Mouse (Mus musculus): Measurements from ENCODE around the gene Spef1.

Gene Spef1

DNA sequence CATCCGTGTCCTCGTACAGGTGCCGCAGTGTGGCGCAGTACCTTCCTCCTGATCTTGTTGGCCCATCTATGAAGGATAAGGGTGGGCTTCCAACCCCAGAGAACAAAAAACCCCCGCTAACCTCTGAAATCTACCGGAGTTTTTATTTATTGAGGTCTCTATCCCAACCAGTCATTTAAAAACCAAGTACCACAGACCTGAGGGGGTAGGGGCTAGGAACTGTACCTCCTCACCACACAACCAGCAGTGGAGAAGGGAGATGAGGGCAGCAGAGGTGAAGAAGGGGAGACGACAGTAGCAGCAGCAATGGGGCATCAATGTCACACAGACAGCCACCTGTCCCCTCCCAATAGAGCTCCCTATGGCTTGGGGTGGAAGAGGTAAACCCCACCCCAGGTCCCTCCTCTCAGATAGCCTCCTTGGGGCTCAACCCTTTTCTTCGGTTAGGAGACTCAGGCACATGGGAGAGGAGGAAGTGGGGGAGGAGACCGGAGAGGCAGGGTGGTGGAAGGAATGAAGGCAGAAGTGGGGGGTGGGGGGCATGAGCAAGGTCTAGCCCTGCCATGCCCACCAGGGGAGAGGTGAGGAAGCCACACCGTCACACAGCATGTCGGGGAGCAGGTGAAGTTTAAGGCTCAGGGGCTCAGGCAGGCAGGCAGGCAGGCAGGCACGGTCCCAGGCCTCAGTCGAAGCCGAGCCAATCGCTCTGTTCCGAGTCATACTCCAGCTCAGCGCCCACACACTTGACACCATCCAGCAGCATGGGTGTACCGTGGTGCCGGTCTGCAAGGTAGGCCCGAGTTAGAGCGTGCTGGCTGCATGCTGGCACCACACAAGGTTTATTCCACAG is 40.7 kb downstream of the Spef1 start:
- ATAC-seq (ENCODE audit: insufficient number of reproducible peaks, low FRiP score, low TSS enrichment) = no peak

DNA sequence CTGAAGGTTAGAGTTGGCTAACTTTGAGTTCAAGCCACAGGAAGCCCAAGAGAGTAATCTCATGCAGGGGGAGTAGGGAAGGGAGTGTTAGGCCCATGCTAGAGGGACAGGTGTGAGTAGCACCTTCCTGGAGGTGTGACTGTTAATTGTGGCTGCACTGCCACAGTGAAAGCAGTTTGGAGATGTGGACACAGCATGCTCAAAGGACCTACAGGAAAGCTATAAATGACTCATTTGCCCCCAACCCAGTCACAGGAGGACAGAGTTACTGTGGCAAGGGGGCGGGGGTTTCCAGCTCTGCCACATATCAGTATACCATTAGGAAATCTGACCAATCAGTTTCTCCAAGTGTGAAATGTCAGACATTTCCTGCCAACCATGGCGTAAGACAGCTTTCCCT is 41.5 kb downstream of the Spef1 start:
- no peak for ATAC-seq (ENCODE audit: insufficient number of reproducible peaks, low FRiP score, low TSS enrichment)

GRCm38 (mm10) chr2:131145121-131145520 is 42.0 kb downstream of the Spef1 start:
- no peak for ATAC-seq (ENCODE audit: insufficient number of reproducible peaks, low FRiP score, low TSS enrichment)

- no peak for ATAC-seq (ENCODE audit: insufficient number of reproducible peaks, low FRiP score, low TSS enrichment)
These were observed 43.9 kb downstream of the Spef1 start for GRCm38 (mm10) chr2:131143007-131143780.

DNA sequence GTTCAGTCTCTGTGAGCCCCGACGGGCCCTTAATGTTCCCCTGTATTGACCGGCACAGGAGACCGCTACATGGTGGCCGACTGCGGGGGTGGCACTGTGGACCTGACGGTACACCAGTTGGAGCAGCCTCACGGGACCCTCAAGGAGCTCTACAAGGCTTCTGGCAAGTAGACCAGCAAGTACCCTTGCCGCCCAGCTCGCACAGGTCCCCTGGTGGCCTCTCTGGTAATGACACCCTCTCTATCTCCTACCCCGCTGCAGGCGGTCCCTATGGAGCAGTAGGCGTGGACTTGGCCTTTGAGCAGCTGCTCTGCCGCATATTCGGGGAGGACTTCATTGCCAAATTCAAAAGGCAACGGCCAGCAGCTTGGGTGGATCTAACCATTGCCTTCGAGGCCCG is 44.5 kb downstream of the Spef1 start:
- no peak for ATAC-seq (ENCODE audit: insufficient number of reproducible peaks, low FRiP score, low TSS enrichment)

DNA sequence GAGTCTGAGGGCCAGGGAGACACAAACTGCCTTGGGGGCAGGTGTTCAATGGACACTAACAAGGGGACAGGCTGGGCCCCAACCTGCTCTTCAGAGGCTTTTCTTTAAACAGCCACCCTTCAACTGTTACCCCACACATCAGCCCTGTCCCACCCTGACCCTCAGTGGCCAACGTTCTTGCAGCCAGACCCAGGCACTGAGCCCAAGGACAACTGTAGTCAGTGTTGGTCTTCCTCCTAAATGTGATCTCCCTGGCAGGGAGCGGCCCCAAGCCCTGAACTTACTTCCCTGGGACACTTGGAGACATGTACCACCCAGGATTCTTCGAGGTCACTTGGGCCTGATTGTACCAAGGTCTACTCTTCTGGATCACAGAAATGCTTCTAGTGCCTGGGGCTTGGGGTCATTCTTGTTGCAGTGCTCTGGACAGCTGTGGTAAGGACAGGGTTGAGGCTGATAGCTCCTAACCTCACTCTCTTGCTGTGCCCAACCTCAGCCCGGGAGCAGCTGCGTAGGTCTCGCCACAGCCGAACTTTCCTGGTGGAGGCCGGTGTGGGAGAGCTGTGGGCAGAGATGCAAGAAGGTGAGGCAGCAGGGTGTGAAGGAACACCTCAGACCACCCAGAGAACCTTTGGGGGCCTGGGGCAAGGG is 45.6 kb downstream of the Spef1 start:
- ATAC-seq (ENCODE audit: insufficient number of reproducible peaks, low FRiP score, low TSS enrichment) = no peak

DNA sequence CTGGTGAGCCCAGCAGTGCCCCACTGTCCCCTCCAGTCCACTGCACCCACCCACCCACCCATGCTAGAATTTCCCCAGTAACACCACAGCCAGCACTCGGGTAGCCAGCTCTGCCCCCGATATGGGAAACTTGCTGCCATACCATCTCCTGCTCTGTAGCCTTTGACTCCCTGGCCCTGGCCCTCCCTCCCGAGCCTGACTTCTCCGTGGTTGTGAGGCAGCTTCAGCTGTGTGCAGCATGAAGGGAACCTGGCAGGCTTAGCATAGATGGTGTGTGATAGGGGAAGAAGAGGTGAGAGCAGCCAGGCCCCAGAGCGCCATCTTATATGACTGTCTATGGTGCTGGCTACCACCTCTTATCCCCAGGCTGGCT is 46.6 kb downstream of the Spef1 start:
- ATAC-seq (ENCODE audit: insufficient number of reproducible peaks, low FRiP score, low TSS enrichment) = no peak

- ATAC-seq (ENCODE audit: insufficient number of reproducible peaks, low FRiP score, low TSS enrichment) = no peak
These were observed 47.1 kb downstream of the Spef1 start for GRCm38 (mm10) chr2:131139886-131140532.

DNA sequence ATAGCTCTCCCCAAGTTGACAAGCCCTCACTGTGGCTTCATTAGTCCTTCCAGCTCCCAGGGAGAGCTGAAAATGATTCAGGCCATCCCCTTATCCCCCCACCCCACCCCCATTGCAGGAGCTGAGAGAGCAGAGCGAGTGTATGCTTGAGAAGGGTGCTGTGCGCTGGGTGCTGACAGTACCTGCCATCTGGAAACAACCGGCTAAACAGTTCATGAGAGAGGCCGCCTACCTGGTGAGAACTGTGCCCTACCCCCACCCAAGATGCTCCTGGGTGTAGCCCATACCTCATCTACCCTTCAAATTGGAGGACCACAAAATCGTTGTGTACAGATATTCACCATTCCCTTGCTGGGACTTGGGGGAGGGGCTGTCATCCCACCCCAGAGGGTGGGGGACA is 47.8 kb downstream of the Spef1 start:
- no peak for ATAC-seq (ENCODE audit: insufficient number of reproducible peaks, low FRiP score, low TSS enrichment)

- ATAC-seq (ENCODE audit: insufficient number of reproducible peaks, low FRiP score, low TSS enrichment) = no peak
These were observed 48.3 kb downstream of the Spef1 start for GRCm38 (mm10) chr2:131138760-131139159.

- no peak for ATAC-seq (ENCODE audit: insufficient number of reproducible peaks, low FRiP score, low TSS enrichment)
These were observed 48.8 kb downstream of the Spef1 start for GRCm38 (mm10) chr2:131138296-131138695.

- no peak for ATAC-seq (ENCODE audit: insufficient number of reproducible peaks, low FRiP score, low TSS enrichment)
These were observed 51.5 kb downstream of the Spef1 start for GRCm38 (mm10) chr2:131135521-131136139.

GRCm38 (mm10) chr2:131134826-131135400 is 52.2 kb downstream of the Spef1 start:
- no peak for ATAC-seq (ENCODE audit: insufficient number of reproducible peaks, low FRiP score, low TSS enrichment)

- no peak for ATAC-seq (ENCODE audit: insufficient number of reproducible peaks, low FRiP score, low TSS enrichment)
These were observed 52.7 kb downstream of the Spef1 start for GRCm38 (mm10) chr2:131134381-131134780.

DNA sequence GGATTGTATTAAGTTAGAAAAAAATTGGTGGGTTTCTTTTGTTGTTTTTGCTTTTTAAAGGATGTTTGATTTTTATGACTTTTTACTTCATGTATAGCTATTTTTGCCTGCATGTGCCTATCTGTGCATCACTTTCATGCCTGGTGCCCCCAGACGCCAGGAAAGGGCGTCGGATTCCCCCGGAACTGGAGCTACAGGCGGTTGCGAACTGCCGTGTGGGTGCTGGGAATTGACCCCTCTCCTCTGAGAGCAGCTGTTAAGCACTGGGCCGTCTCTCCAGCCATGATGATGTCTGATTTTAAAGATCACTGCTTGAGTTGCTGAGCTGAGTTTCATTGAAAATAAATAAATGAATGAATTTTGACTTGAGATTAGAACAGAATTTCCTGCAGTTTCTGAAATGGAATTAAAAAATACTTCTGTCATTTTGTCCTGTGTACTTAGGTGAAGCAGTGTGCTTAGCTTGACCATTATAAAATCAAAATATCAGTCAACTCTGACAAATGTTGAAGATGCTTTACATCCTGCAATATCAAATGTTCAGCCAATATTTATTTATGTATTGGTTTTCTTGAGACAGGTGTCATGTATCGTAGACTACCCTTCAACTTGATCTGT is 54.0 kb downstream of the Spef1 start, which contains the start of gene Gm11037:
Gene Gm11037, plus strand, starts transcription at position 568 of the 618 bp plus-strand sequence.
- no peak for ATAC-seq (ENCODE audit: insufficient number of reproducible peaks, low FRiP score, low TSS enrichment)

- no peak for ATAC-seq (ENCODE audit: insufficient number of reproducible peaks, low FRiP score, low TSS enrichment)
These were observed 54.8 kb downstream of the Spef1 start for GRCm38 (mm10) chr2:131132111-131132888.

DNA sequence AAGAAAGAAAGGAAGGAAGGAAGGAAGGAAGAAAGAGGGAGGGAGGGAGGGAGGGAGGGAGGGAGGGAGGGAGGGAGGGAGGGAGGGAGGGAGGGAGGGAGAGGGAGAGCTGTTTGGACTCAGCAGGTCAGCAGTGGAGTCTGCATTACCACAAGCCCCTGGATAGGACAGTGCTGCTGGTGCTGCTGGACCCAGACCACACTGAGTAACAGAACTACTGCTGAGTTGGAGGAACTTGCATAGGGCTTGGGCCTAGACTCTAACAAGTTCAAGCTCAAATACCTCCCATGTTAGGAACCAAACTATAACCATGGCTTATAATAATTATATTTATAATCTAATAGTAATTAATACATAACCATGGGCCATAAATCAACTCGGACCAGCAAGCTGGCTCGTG is 56.2 kb downstream of the Spef1 start:
- ATAC-seq (ENCODE audit: insufficient number of reproducible peaks, low FRiP score, low TSS enrichment) = no peak

DNA sequence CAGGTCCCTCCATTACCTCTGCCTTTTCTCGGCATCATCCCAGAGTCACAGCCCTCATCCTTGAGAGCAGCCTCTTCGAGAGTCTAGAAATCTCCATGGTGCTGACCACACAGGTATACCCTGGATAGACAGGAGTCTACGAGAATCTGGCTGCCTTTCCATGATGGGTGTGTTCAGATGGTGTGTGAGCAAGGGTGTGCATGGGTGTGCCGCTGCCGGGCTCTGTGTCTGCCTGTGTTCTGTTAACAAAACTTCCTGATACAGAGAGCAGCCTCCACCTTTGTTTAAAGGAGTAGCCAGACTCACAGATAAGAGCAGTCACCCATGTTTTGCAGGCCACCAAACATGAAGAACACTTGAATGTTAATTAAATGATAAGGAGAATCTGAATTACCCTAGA is 57.2 kb downstream of the Spef1 start:
- no peak for ATAC-seq (ENCODE audit: insufficient number of reproducible peaks, low FRiP score, low TSS enrichment)
